Mouse (Mus musculus): Measurements from ENCODE around the gene Kif17.

DNA sequence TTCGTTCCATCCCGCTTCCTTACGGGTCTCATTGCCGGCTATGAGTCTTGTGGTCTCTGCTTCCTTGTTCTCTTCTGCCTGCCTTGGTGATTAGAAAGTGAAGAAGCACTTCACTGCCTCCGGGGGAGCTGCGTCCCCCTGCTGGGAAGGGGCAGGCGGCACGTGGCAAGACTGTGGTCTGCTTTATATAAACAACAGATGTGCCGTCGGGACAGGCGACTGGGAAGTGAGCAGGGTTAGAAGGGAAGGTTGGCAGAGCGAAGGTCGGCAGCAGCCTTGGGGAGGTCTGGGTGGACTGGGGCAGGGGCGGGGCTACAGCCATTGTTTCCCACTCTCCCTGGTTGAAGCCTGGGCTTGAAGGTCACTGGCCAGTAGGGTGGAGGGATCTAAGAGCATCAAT is 1.6 kb downstream of the Kif17 start:
- TF ChIP-seq CTCF (IDR thresholded peaks at IDR 0.05; ENCODE audit: insufficient read depth, low read length) (no peak), POLR2A (IDR thresholded peaks at IDR 0.05; ENCODE audit: borderline replicate concordance, extremely low read depth, low read depth, low read length) (no peak)
